Mouse (Mus musculus): ENCODE measurements at regions not wholly inside any gene's neighbourhood (a gene's known extent, or its start where the extent isn't known, plus 50 kb on each side); places are given as distances from the start of the nearest gene placed in this dataset.

GRCm38 (mm10) chr12:86579716-86580115 is 98.8 kb upstream of the Vash1 start:
- DNase-seq (ENCODE audit: low spot score in 2 of 2): no peak

- DNase-seq (ENCODE audit: low spot score in 2 of 2): peak in 1 of 2 experiments; percentile 6
Measured at GRCm38 (mm10) chr12:86580132-86580718, 98.3 kb upstream of the Vash1 start.

GRCm38 (mm10) chr12:86582076-86582475 is 96.4 kb upstream of the Vash1 start:
- DNase-seq (ENCODE audit: low spot score in 2 of 2): no peak

GRCm38 (mm10) chr12:86588010-86588409 is 90.5 kb upstream of the Vash1 start:
- no peak for DNase-seq (ENCODE audit: low spot score in 2 of 2)

GRCm38 (mm10) chr12:86592509-86592908 is 86.0 kb upstream of the Vash1 start:
- no peak for DNase-seq (ENCODE audit: low spot score in 2 of 2)

GRCm38 (mm10) chr12:86594647-86595046 is 83.9 kb upstream of the Vash1 start:
- no peak for DNase-seq (ENCODE audit: low spot score in 2 of 2)

GRCm38 (mm10) chr12:86600041-86600440 is 78.5 kb upstream of the Vash1 start:
- DNase-seq (ENCODE audit: low spot score in 2 of 2): no peak

GRCm38 (mm10) chr12:86603521-86603920 is 75.0 kb upstream of the Vash1 start:
- DNase-seq (ENCODE audit: low spot score in 2 of 2): no peak

- DNase-seq (ENCODE audit: low spot score in 2 of 2): no peak
Measured at GRCm38 (mm10) chr12:86612431-86613040, 66.0 kb upstream of the Vash1 start.

GRCm38 (mm10) chr12:86614156-86614555 is 64.3 kb upstream of the Vash1 start:
- DNase-seq (ENCODE audit: low spot score in 2 of 2): peak; percentile 42 to 54

- no peak for DNase-seq (ENCODE audit: low spot score in 2 of 2)
Measured at GRCm38 (mm10) chr12:86616327-86616726, 62.2 kb upstream of the Vash1 start.

GRCm38 (mm10) chr12:86624195-86624594 is 54.3 kb upstream of the Vash1 start:
- no peak for DNase-seq (ENCODE audit: low spot score in 2 of 2)

GRCm38 (mm10) chr12:86626684-86627083 is 51.8 kb upstream of the Vash1 start:
- no peak for DNase-seq (ENCODE audit: low spot score in 2 of 2)

- no peak for DNase-seq (ENCODE audit: low spot score in 2 of 2)
Measured at GRCm38 (mm10) chr12:86628050-86628782, 50.3 kb upstream of the Vash1 start.

All from adrenal gland, adult 18-20 months (tissue).